Mouse (Mus musculus): ENCODE measurements at regions not wholly inside any gene's neighbourhood (a gene's known extent, or its start where the extent isn't known, plus 50 kb on each side); places are given as distances from the start of the nearest gene placed in this dataset.

GRCm38 (mm10) chr11:114218732-114219506, 152.1 kb upstream of the Sdk2 start:
- Histone ChIP-seq H3K9ac (ENCODE audit: low read length) (no peak overlapping the region), H3K4me2 (ENCODE audit: low read depth, low read length, severe bottlenecking) (no peak overlapping the region), H3K4me1 (replicated peaks; ENCODE audit: control insufficient read depth, insufficient read depth, low read length) (peaks cover 7% of the 10 kb centered on the region; the same call in 1 of the 2 replicates), H3K9me3 (ENCODE audit: control insufficient read depth, low read length) (no peaks in the 10 kb centered on the region; the same call in 1 of the 2 replicates), H3K27ac (ENCODE audit: low read depth, low read length) (no peak overlapping the region; the same call in 1 of the 2 replicates), H3K4me3 (ENCODE audit: low read depth, low read length) (no peak overlapping the region), H3K27me3 (ENCODE audit: control insufficient read depth, insufficient read depth, low read length) (peaks cover 2% of the 10 kb centered on the region; the same call in 1 of the 2 replicates), H3K36me3 (ENCODE audit: control insufficient read depth, insufficient read depth, low read length) (no peaks in the 10 kb centered on the region)
- DNase-seq (ENCODE audit: low spot score) (no peak), ATAC-seq (replicated peaks; ENCODE audit: low FRiP score) (no peak)
- 40% methylated on average over 9 of the region's 9 CpGs for WGBS

GRCm38 (mm10) chr11:114217245-114217757, 150.5 kb upstream of the Sdk2 start:
- Histone ChIP-seq H3K4me3 (ENCODE audit: low read depth, low read length) (peak overlapping the region; percentile 18), H3K27ac (ENCODE audit: low read depth, low read length) (no peak overlapping the region), H3K9ac (ENCODE audit: low read length) (peak overlapping the region; percentile 46; the same call in 1 of the 2 replicates), H3K9me3 (ENCODE audit: control insufficient read depth, low read length) (no peaks in the 10 kb centered on the region; the same call in 1 of the 2 replicates), H3K36me3 (ENCODE audit: control insufficient read depth, insufficient read depth, low read length) (no peaks in the 10 kb centered on the region), H3K4me2 (ENCODE audit: low read depth, low read length, severe bottlenecking) (peak overlapping the region; percentile 38; the same call in 1 of the 2 replicates), H3K27me3 (ENCODE audit: control insufficient read depth, insufficient read depth, low read length) (peaks cover 2% of the 10 kb centered on the region; the same call in 1 of the 2 replicates), H3K4me1 (replicated peaks; ENCODE audit: control insufficient read depth, insufficient read depth, low read length) (peaks cover 7% of the 10 kb centered on the region; the same call in 1 of the 2 replicates)
- 3% methylated on average over 15 of the region's 15 CpGs for WGBS
- DNase-seq (ENCODE audit: low spot score) (peak; percentile 72), ATAC-seq (replicated peaks; ENCODE audit: low FRiP score) (no peak; the same call in 1 of the 2 replicates)

GRCm38 (mm10) chr11:114216493-114216892, 149.6 kb upstream of the Sdk2 start:
- ATAC-seq (replicated peaks; ENCODE audit: low FRiP score), result no peak

GRCm38 (mm10) chr11:114215256-114215655, 148.4 kb upstream of the Sdk2 start:
- 83% methylated on average over 8 of the region's 8 CpGs for WGBS
- H3K9ac ChIP-seq (ENCODE audit: low read length), result no peak overlapping the region
- ATAC-seq (replicated peaks; ENCODE audit: low FRiP score), result no peak

More at GRCm38 (mm10) chr11:114216493-114216892, 149.6 kb upstream of the Sdk2 start:
- H3K36me3 ChIP-seq (ENCODE audit: control insufficient read depth, insufficient read depth, low read length), result no peaks in the 10 kb centered on the region
- peaks cover 7% of the 10 kb centered on the region; the same call in 1 of the 2 replicates for H3K4me1 ChIP-seq (replicated peaks; ENCODE audit: control insufficient read depth, insufficient read depth, low read length)
- no peak overlapping the region for H3K9ac ChIP-seq (ENCODE audit: low read length)
- no peak overlapping the region for H3K4me3 ChIP-seq (ENCODE audit: low read depth, low read length)
- H3K9me3 ChIP-seq (ENCODE audit: control insufficient read depth, low read length), result no peaks in the 10 kb centered on the region
- H3K27me3 ChIP-seq (ENCODE audit: control insufficient read depth, insufficient read depth, low read length), result peaks cover 2% of the 10 kb centered on the region; the same call in 1 of the 2 replicates
- DNase-seq (ENCODE audit: low spot score), result no peak
- H3K4me2 ChIP-seq (ENCODE audit: low read depth, low read length, severe bottlenecking), result peak overlapping the region; percentile 38; the same call in 1 of the 2 replicates
- 6% methylated on average over 7 of the region's 7 CpGs for WGBS
- no peak overlapping the region for H3K27ac ChIP-seq (ENCODE audit: low read depth, low read length)

GRCm38 (mm10) chr11:114212136-114212535, 145.3 kb upstream of the Sdk2 start:
- no peak overlapping the region for H3K4me3 ChIP-seq (ENCODE audit: low read depth, low read length)
- H3K36me3 ChIP-seq (ENCODE audit: control insufficient read depth, insufficient read depth, low read length), result no peaks in the 10 kb centered on the region
- H3K4me1 ChIP-seq (replicated peaks; ENCODE audit: control insufficient read depth, insufficient read depth, low read length), result peaks cover 7% of the 10 kb centered on the region; the same call in 1 of the 2 replicates
- H3K4me2 ChIP-seq (ENCODE audit: low read depth, low read length, severe bottlenecking), result no peak overlapping the region
- 65% methylated on average over 2 of the region's 2 CpGs for WGBS
- no peak for ATAC-seq (replicated peaks; ENCODE audit: low FRiP score)
- no peak overlapping the region for H3K9ac ChIP-seq (ENCODE audit: low read length)
- H3K27ac ChIP-seq (ENCODE audit: low read depth, low read length), result no peak overlapping the region
- H3K9me3 ChIP-seq (ENCODE audit: control insufficient read depth, low read length), result no peaks in the 10 kb centered on the region
- DNase-seq (ENCODE audit: low spot score), result no peak
- no peaks in the 10 kb centered on the region for H3K27me3 ChIP-seq (ENCODE audit: control insufficient read depth, insufficient read depth, low read length)

More at GRCm38 (mm10) chr11:114215256-114215655, 148.4 kb upstream of the Sdk2 start:
- Histone ChIP-seq H3K27me3 (ENCODE audit: control insufficient read depth, insufficient read depth, low read length) (peaks cover 2% of the 10 kb centered on the region; the same call in 1 of the 2 replicates), H3K4me1 (replicated peaks; ENCODE audit: control insufficient read depth, insufficient read depth, low read length) (peaks cover 7% of the 10 kb centered on the region; the same call in 1 of the 2 replicates), H3K27ac (ENCODE audit: low read depth, low read length) (no peak overlapping the region), H3K9me3 (ENCODE audit: control insufficient read depth, low read length) (no peaks in the 10 kb centered on the region), H3K36me3 (ENCODE audit: control insufficient read depth, insufficient read depth, low read length) (no peaks in the 10 kb centered on the region), H3K4me2 (ENCODE audit: low read depth, low read length, severe bottlenecking) (no peak overlapping the region), H3K4me3 (ENCODE audit: low read depth, low read length) (no peak overlapping the region)
- DNase-seq (ENCODE audit: low spot score), result no peak

- H3K4me1 ChIP-seq (replicated peaks; ENCODE audit: control insufficient read depth, insufficient read depth, low read length), result no peaks in the 10 kb centered on the region
- no peak overlapping the region for H3K4me2 ChIP-seq (ENCODE audit: low read depth, low read length, severe bottlenecking)
- no peaks in the 10 kb centered on the region for H3K27me3 ChIP-seq (ENCODE audit: control insufficient read depth, insufficient read depth, low read length)
- H3K9me3 ChIP-seq (ENCODE audit: control insufficient read depth, low read length), result no peaks in the 10 kb centered on the region
- ATAC-seq (replicated peaks; ENCODE audit: low FRiP score) (no peak), DNase-seq (ENCODE audit: low spot score) (peak; percentile 80)
- no peaks in the 10 kb centered on the region for H3K36me3 ChIP-seq (ENCODE audit: control insufficient read depth, insufficient read depth, low read length)
- H3K9ac ChIP-seq (ENCODE audit: low read length), result no peak overlapping the region
- H3K4me3 ChIP-seq (ENCODE audit: low read depth, low read length), result no peak overlapping the region
- 43% methylated on average over 2 of the region's 2 CpGs for WGBS
- no peak overlapping the region for H3K27ac ChIP-seq (ENCODE audit: low read depth, low read length)
Measured at GRCm38 (mm10) chr11:114205192-114205591, 138.3 kb upstream of the Sdk2 start.

GRCm38 (mm10) chr11:114203416-114203815, 136.6 kb upstream of the Sdk2 start:
- WGBS, result 79% methylated on average over 9 of the region's 9 CpGs
- Histone ChIP-seq H3K27ac (ENCODE audit: low read depth, low read length) (no peak overlapping the region), H3K4me1 (replicated peaks; ENCODE audit: control insufficient read depth, insufficient read depth, low read length) (no peaks in the 10 kb centered on the region; the same call in 1 of the 2 replicates), H3K9me3 (ENCODE audit: control insufficient read depth, low read length) (no peaks in the 10 kb centered on the region), H3K4me2 (ENCODE audit: low read depth, low read length, severe bottlenecking) (no peak overlapping the region), H3K9ac (ENCODE audit: low read length) (no peak overlapping the region), H3K36me3 (ENCODE audit: control insufficient read depth, insufficient read depth, low read length) (no peaks in the 10 kb centered on the region), H3K27me3 (ENCODE audit: control insufficient read depth, insufficient read depth, low read length) (no peaks in the 10 kb centered on the region), H3K4me3 (ENCODE audit: low read depth, low read length) (no peak overlapping the region)
- DNase-seq (ENCODE audit: low spot score) (no peak), ATAC-seq (replicated peaks; ENCODE audit: low FRiP score) (no peak)

GRCm38 (mm10) chr11:114202486-114202885, 135.6 kb upstream of the Sdk2 start:
- ATAC-seq (replicated peaks; ENCODE audit: low FRiP score), result no peak
- Histone ChIP-seq H3K36me3 (ENCODE audit: control insufficient read depth, insufficient read depth, low read length) (no peaks in the 10 kb centered on the region), H3K4me1 (replicated peaks; ENCODE audit: control insufficient read depth, insufficient read depth, low read length) (no peaks in the 10 kb centered on the region; the same call in 1 of the 2 replicates), H3K27ac (ENCODE audit: low read depth, low read length) (no peak overlapping the region), H3K27me3 (ENCODE audit: control insufficient read depth, insufficient read depth, low read length) (no peaks in the 10 kb centered on the region), H3K4me3 (ENCODE audit: low read depth, low read length) (no peak overlapping the region), H3K9ac (ENCODE audit: low read length) (no peak overlapping the region), H3K4me2 (ENCODE audit: low read depth, low read length, severe bottlenecking) (no peak overlapping the region), H3K9me3 (ENCODE audit: control insufficient read depth, low read length) (no peaks in the 10 kb centered on the region)
- 87% methylated on average over 16 of the region's 16 CpGs for WGBS
- no peak for DNase-seq (ENCODE audit: low spot score)

Measured in forebrain, embryonic 11.5 days (tissue).